Mouse (Mus musculus): Measurements from ENCODE around the gene Kdm7a. TPM values are rescaled to one million over a fixed set of nuclear protein-coding genes. Genes with fewer than 3 reads are reported as not detected.

Gene Kdm7a
- polyA plus RNA-seq, 1 experiment: 0.42 TPM

DNA sequence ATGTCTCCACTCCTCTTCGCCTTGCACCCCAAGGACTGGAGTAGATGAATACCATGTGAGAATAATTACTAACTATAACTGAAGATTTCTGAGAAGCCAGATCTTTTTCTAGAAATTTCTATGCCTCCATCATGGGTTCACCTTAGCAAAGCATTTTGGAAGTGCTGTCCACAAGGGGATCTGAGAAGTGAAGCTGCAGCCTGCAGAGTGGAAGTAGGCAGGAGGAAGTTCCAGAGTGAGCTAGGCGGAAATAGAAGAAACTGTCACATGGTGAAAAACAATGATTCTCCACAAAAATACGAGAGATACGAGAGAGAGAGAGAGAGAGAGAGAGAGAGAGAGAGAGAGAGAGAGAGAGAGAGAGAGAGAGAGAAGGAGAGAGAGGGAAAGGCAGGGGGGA is 26.0 kb upstream of the Kdm7a start:
- no peak overlapping the region for H3ac ChIP-seq (ENCODE audit: control insufficient read depth, insufficient read length, low read depth)
- TF ChIP-seq FOSL1 (IDR thresholded peaks at IDR 0.05; ENCODE audit: insufficient read depth, low read length, poor library complexity, severe bottlenecking) (no peak), CEBPB (IDR thresholded peaks at IDR 0.05; ENCODE audit: low read depth) (no peak), CTCF (IDR thresholded peaks at IDR 0.05; ENCODE audit: control insufficient read depth, insufficient read depth, insufficient read length) (no peak)
- no peaks in the 10 kb centered on the region for H3K79me2 ChIP-seq (ENCODE audit: control insufficient read depth, insufficient read depth)
- H3K4me3 ChIP-seq (ENCODE audit: insufficient read depth, poor library complexity, severe bottlenecking): no peak overlapping the region
- no peaks in the 10 kb centered on the region for H3K27me3 ChIP-seq (ENCODE audit: control insufficient read depth, insufficient read depth, insufficient read length)
- no peaks in the 10 kb centered on the region for H3K36me3 ChIP-seq (ENCODE audit: control insufficient read depth, insufficient read depth)
- no peaks in the 10 kb centered on the region for H3K79me3 ChIP-seq (ENCODE audit: low read depth)

DNA sequence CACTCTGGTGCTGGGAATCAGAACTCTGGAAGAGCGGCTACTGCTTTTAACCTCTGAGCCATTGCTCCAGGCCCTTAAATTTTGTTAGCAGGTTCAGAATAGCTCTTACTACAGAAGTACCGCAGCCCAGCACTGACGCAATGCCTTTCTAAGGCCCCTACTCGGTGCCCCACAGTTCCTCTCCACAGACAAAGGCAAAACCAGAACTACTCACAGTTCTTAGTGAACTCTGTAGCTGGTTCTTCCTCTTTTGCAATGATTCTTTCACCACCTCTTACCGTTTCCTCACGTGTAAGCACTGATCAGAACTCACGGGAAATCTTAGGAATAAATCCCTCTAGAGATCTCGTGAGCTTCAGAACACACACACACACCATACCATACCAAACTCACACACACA is 24.1 kb upstream of the Kdm7a start:
- Histone ChIP-seq H3K4me3 (ENCODE audit: insufficient read depth, poor library complexity, severe bottlenecking) (no peak overlapping the region), H3K79me3 (ENCODE audit: low read depth) (no peaks in the 10 kb centered on the region)
- TF ChIP-seq MAX (IDR thresholded peaks at IDR 0.05) (no peak), CTCF (IDR thresholded peaks at IDR 0.05; ENCODE audit: control insufficient read depth, insufficient read depth, insufficient read length) (no peak), MYOG (IDR thresholded peaks at IDR 0.05; ENCODE audit: control insufficient read depth, extremely low read depth, insufficient read length) (no peak), MYOD1 (IDR thresholded peaks at IDR 0.05; ENCODE audit: control insufficient read depth, insufficient read length, low read depth) (no peak)

DNA sequence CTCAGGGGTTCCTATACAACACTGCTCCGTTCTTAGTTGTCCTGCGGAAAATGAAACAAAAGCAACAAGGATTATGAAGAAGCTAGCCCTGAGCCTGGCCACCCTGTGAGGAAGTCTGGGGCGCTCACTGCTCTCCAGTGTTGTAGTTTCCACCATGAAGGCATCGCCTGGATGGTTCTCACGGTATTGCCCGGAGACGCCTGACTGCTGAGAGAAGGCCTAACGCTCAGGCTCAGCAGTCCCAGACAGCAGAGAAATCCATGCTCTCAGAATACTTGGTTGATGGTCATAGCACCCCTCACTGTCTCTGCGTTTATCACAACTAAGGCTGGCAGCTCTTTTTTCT is 20.0 kb upstream of the Kdm7a start:
- no peaks in the 10 kb centered on the region for H3K36me3 ChIP-seq (ENCODE audit: control insufficient read depth, insufficient read depth)
- H3K4me3 ChIP-seq (ENCODE audit: insufficient read depth, poor library complexity, severe bottlenecking): no peak overlapping the region
- no peaks in the 10 kb centered on the region for H3K79me3 ChIP-seq (ENCODE audit: low read depth)
- H3K27me3 ChIP-seq (ENCODE audit: control insufficient read depth, insufficient read depth, insufficient read length): no peaks in the 10 kb centered on the region
- TF ChIP-seq MYOD1 (IDR thresholded peaks at IDR 0.05; ENCODE audit: control insufficient read depth, insufficient read length, low read depth) (no peak), MYOG (IDR thresholded peaks at IDR 0.05; ENCODE audit: control insufficient read depth, extremely low read depth, insufficient read length) (no peak), CEBPB (IDR thresholded peaks at IDR 0.05; ENCODE audit: low read depth) (no peak), MAX (IDR thresholded peaks at IDR 0.05) (no peak), FOSL1 (IDR thresholded peaks at IDR 0.05; ENCODE audit: insufficient read depth, low read length, poor library complexity, severe bottlenecking) (no peak), USF1 (IDR thresholded peaks at IDR 0.05; ENCODE audit: low read depth) (no peak), CTCF (IDR thresholded peaks at IDR 0.05; ENCODE audit: control insufficient read depth, insufficient read depth, insufficient read length) (no peak)
- H3ac ChIP-seq (ENCODE audit: control insufficient read depth, insufficient read length, low read depth): no peak overlapping the region
- no peaks in the 10 kb centered on the region for H3K79me2 ChIP-seq (ENCODE audit: control insufficient read depth, insufficient read depth)

More for the DNA sequence above, 24.1 kb upstream of the Kdm7a start:
- Histone ChIP-seq H3K27me3 (ENCODE audit: control insufficient read depth, insufficient read depth, insufficient read length) (no peaks in the 10 kb centered on the region), H3K79me2 (ENCODE audit: control insufficient read depth, insufficient read depth) (no peaks in the 10 kb centered on the region), H3K36me3 (ENCODE audit: control insufficient read depth, insufficient read depth) (no peaks in the 10 kb centered on the region), H3ac (ENCODE audit: control insufficient read depth, insufficient read length, low read depth) (no peak overlapping the region)

DNA sequence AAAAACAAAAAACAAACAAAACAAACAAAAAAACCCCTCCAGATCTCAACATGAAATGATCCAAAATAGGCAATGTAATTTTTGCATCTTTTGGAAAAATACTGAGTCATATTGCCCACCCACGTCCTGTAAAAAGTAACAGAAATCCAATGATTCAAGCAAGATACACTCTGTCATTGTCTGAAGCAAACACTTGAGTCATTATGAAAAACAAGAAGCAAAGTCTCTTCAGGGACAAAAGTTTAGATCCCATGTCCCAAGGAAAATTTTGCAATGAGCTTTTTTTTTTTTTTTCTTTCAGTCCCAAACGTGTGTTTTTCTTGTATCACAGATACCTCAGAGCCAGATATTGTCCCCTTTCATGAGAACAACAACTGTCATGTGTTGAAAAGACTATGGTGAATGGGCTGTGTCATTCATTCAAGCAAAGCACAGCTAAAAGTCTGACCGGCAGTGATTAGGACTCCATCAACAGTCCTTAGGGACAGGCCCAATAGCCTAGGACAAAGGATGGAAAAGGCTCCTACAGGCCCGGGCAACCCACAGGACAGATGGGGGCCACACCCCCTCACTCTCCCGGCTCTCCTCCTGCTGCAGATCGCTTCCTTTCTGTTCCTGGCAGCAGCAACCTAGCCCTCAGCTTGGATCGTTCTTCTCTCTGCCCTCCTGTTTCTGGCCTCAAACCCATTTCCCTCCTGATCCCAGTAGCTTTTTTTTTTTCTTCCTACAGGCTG is 19.5 kb upstream of the Kdm7a start:
- Histone ChIP-seq H3K79me3 (ENCODE audit: low read depth) (no peaks in the 10 kb centered on the region), H3K36me3 (ENCODE audit: control insufficient read depth, insufficient read depth) (no peaks in the 10 kb centered on the region), H3ac (ENCODE audit: control insufficient read depth, insufficient read length, low read depth) (no peak overlapping the region), H3K27me3 (ENCODE audit: control insufficient read depth, insufficient read depth, insufficient read length) (no peaks in the 10 kb centered on the region), H3K79me2 (ENCODE audit: control insufficient read depth, insufficient read depth) (no peaks in the 10 kb centered on the region), H3K4me3 (ENCODE audit: insufficient read depth, poor library complexity, severe bottlenecking) (no peak overlapping the region)
- TF ChIP-seq MYOG (IDR thresholded peaks at IDR 0.05; ENCODE audit: control insufficient read depth, extremely low read depth, insufficient read length) (no peak), CEBPB (IDR thresholded peaks at IDR 0.05; ENCODE audit: low read depth) (no peak), MYOD1 (IDR thresholded peaks at IDR 0.05; ENCODE audit: control insufficient read depth, insufficient read length, low read depth) (no peak), MAX (IDR thresholded peaks at IDR 0.05) (no peak), FOSL1 (IDR thresholded peaks at IDR 0.05; ENCODE audit: insufficient read depth, low read length, poor library complexity, severe bottlenecking) (no peak), CTCF (IDR thresholded peaks at IDR 0.05; ENCODE audit: control insufficient read depth, insufficient read depth, insufficient read length) (no peak), USF1 (IDR thresholded peaks at IDR 0.05; ENCODE audit: low read depth) (no peak)

DNA sequence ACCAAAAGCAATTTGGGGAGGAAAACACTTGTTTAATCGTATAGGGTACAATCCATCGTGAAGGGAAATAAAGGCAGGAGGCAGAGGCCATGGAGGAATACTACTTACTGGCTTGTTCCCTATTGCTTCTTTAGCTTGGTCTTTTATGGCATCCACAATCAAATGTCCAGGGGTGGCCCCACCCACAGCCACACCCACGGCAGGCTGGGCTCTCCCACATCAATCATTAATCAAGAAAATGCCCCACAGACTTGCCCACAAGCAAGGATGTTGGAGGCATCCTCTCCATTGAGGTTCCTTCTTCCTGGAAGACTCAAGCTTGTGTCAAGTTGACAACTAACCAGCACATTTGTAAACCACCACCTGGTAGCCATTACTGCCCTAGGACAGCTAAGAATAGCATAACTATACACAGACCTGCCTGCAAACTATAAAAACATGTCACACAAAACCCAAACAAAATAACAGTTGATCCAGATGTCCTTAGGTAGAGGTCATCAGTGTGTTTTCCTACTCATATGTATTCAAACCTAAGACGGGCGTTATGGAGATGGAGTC is 16.8 kb upstream of the Kdm7a start:
- Histone ChIP-seq H3K4me3 (ENCODE audit: insufficient read depth, poor library complexity, severe bottlenecking) (no peak overlapping the region), H3K79me2 (ENCODE audit: control insufficient read depth, insufficient read depth) (no peaks in the 10 kb centered on the region), H3K36me3 (ENCODE audit: control insufficient read depth, insufficient read depth) (no peaks in the 10 kb centered on the region), H3K27me3 (ENCODE audit: control insufficient read depth, insufficient read depth, insufficient read length) (no peaks in the 10 kb centered on the region), H3ac (ENCODE audit: control insufficient read depth, insufficient read length, low read depth) (no peak overlapping the region), H3K79me3 (ENCODE audit: low read depth) (no peaks in the 10 kb centered on the region)
- TF ChIP-seq USF1 (IDR thresholded peaks at IDR 0.05; ENCODE audit: low read depth) (no peak), MAX (IDR thresholded peaks at IDR 0.05) (no peak)

DNA sequence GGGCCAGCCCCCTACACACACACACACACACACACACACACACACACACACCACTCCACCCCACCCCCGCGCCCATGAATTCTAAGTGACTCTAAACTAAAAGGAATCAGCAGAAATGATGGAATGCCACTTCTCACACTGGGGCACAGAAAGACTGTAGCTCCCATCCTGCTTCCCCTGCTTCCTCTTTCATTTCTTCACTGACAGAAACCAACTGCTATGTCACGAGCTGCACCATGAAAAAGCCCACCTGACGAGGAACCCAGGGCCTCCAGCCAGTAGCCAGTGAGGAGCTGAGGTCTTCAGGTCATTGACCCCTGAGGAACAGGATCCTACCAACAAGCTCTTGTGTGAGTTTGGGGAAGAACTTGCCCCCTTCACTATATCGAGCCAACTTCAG is 15.9 kb upstream of the Kdm7a start:
- Histone ChIP-seq H3ac (ENCODE audit: control insufficient read depth, insufficient read length, low read depth) (no peak overlapping the region), H3K27me3 (ENCODE audit: control insufficient read depth, insufficient read depth, insufficient read length) (no peaks in the 10 kb centered on the region), H3K79me3 (ENCODE audit: low read depth) (no peaks in the 10 kb centered on the region), H3K36me3 (ENCODE audit: control insufficient read depth, insufficient read depth) (no peaks in the 10 kb centered on the region), H3K79me2 (ENCODE audit: control insufficient read depth, insufficient read depth) (no peaks in the 10 kb centered on the region), H3K4me3 (ENCODE audit: insufficient read depth, poor library complexity, severe bottlenecking) (no peak overlapping the region)
- TF ChIP-seq MAX (IDR thresholded peaks at IDR 0.05) (no peak), FOSL1 (IDR thresholded peaks at IDR 0.05; ENCODE audit: insufficient read depth, low read length, poor library complexity, severe bottlenecking) (no peak), USF1 (IDR thresholded peaks at IDR 0.05; ENCODE audit: low read depth) (no peak), CEBPB (IDR thresholded peaks at IDR 0.05; ENCODE audit: low read depth) (no peak), CTCF (IDR thresholded peaks at IDR 0.05; ENCODE audit: control insufficient read depth, insufficient read depth, insufficient read length) (no peak), MYOG (IDR thresholded peaks at IDR 0.05; ENCODE audit: control insufficient read depth, extremely low read depth, insufficient read length) (no peak), MYOD1 (IDR thresholded peaks at IDR 0.05; ENCODE audit: control insufficient read depth, insufficient read length, low read depth) (no peak)

Data from C2C12 (cell line).